Mouse (Mus musculus) liver, embryonic 15.5 days (tissue): ENCODE measurements at regions not wholly inside any gene's neighbourhood (a gene's known extent, or its start where the extent isn't known, plus 50 kb on each side); places are given as distances from the start of the nearest gene placed in this dataset.

Source experiments
- ATAC-seq: fragments of 200-750 bp; cut with Nextera tagmentation; 2 replicates; pipeline ENCODE4 v1.8.0; 2017; ENCODE audit warnings: moderate number of reproducible peaks, mild to moderate bottlenecking, moderate library complexity; ENCODE audit not compliant: insufficient read depth
- H3K27ac ChIP-seq: fragments of 300-500 bp; sonication (generic); replicated peaks from 2 replicates; pipeline ENCODE4 v1.5.1; 2015; ENCODE audit warnings: mild to moderate bottlenecking, inconsistent platforms
- H3K27me3 ChIP-seq: fragments of 300-500 bp; sonication (generic); 2 replicates; pipeline ENCODE4 v1.6.1; 2015; ENCODE audit warnings: mild to moderate bottlenecking, inconsistent platforms
- H3K36me3 ChIP-seq: fragments of 300-500 bp; sonication (generic); replicated peaks from 2 replicates; pipeline ENCODE4 v1.6.1; 2015; ENCODE audit warnings: moderate library complexity, mild to moderate bottlenecking, inconsistent platforms
- H3K4me1 ChIP-seq: fragments of 300-500 bp; sonication (generic); replicated peaks from 2 replicates; pipeline ENCODE4 v1.6.1; 2015; ENCODE audit warnings: inconsistent platforms
- H3K4me2 ChIP-seq: fragments of 300-500 bp; sonication (generic); 2 replicates; pipeline ENCODE4 v1.6.1; 2015; ENCODE audit warnings: moderate library complexity, mild to moderate bottlenecking, inconsistent platforms
- H3K4me3 ChIP-seq: fragments of 300-500 bp; sonication (generic); replicated peaks from 2 replicates; pipeline ENCODE4 v1.5.1; 2015; ENCODE audit warnings: mild to moderate bottlenecking, inconsistent platforms
- H3K9ac ChIP-seq: fragments of 300-500 bp; sonication (generic); 2 replicates; pipeline ENCODE4 v1.6.1; 2015; ENCODE audit warnings: moderate library complexity, mild to moderate bottlenecking, inconsistent platforms
- H3K9me3 ChIP-seq: fragments of 300-500 bp; sonication (generic); replicated peaks from 2 replicates; pipeline ENCODE4 v1.6.1; 2016; ENCODE audit warnings: inconsistent platforms
- WGBS: fragments of 180-500 bp; shearing (Covaris S2); methylation state at CpG from one replicate; pipeline ENCODE4 v1.1.7; 2015; ENCODE audit warnings: mixed read lengths; ENCODE audit not compliant: insufficient replicate concordance; 5-methylcytosine and 5-hydroxymethylcytosine counted together

DNA sequence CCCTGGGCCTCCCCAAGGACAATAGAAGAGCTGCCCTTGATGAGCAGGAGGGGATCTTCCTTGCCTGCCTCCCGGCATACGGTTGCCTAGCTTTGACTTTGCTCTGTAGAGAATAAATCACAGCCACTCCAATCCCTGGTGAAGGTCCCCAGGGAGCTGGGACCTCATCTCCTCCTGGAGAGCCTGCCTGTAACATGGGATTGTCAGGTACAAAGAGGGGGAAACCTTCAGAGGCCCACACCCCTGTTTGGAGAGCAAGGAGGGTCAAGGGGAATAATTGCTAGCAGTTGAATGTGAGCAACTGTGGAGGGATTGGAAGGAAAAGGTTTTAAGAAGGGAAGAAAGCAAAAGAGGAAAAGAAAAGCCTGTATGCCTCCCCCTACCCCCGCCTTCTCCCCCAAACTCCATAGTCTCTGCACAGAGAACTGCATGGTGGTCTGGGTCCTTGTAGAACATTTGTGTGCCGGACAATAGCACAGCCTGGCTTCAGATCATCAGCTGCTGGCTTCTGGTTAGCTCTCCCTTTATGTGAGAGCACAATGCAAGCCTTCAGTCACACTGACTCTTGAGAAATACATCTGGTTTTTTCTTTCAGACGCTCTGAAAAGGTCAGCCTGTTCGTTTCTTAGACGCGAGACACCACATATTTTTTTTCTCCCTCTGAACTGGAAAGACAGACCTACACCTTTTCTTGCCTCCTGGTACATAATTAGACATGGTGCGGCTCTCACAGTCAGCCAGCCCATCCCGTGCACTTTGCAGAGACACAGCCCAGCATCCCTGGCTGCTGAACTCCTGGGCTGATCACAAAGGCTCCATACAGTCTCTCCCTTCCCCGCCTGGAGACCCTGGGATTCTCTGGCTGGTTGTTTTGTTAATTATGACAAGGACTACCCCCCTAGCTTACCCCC lies 292.5 kb upstream of the Zfp462 start:
- H3K9ac ChIP-seq: no peak overlapping the region
- H3K27ac ChIP-seq: no peak overlapping the region
- H3K4me2 ChIP-seq: no peak overlapping the region
- no peak for ATAC-seq
- no peak overlapping the region for H3K4me3 ChIP-seq
- no peaks in the 10 kb centered on the region for H3K27me3 ChIP-seq
- H3K9me3 ChIP-seq: no peaks in the 10 kb centered on the region
- 56% methylated on average over 11 of the region's 11 CpGs for WGBS
- H3K4me1 ChIP-seq: no peaks in the 10 kb centered on the region
- H3K36me3 ChIP-seq: no peaks in the 10 kb centered on the region

DNA sequence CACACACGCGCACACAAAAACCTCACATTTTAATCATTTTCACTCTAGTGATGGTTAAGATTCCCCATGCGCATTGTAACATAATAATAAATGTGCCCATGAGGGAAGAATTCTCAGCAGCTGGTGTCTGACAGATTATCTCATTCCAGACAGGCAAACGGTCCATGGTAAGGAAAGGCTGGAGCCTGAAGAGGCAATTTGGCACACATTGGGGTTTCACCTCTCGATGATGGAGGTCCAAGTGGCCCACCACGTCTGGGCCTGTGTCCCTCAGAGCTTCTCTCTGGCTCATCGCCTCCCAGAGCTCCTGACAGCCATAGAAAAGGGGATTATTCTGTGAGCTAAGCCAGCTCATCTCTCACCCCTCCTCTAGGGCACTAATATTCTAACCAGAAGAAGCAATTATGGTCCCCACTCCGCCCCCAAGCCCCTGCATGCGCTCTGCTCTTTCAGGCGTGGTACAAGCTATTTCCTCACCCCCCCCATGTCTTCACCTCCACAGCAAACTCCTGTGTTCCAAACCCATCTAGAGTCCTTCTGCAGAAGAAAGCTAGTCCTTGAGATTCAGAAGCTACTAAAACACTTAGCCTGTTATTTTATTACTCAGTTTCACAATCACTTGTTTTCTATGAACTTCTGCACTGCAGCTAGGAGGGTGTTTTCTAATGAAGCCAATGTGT lies 291.6 kb upstream of the Zfp462 start:
- Histone ChIP-seq H3K27ac (no peak overlapping the region), H3K4me3 (no peak overlapping the region), H3K9ac (no peak overlapping the region), H3K36me3 (no peaks in the 10 kb centered on the region), H3K9me3 (no peaks in the 10 kb centered on the region), H3K4me1 (no peaks in the 10 kb centered on the region), H3K4me2 (no peak overlapping the region), H3K27me3 (no peaks in the 10 kb centered on the region)
- no peak for ATAC-seq
- 68% methylated on average over 10 of the region's 10 CpGs for WGBS
